Mouse (Mus musculus) frontal cortex, postnatal 36 days (tissue): ENCODE results near the gene AU040320.

Experiments used
- DNase-seq, 2 experiments: peaks; one replicate each; pipeline ENCODE4 v3.0.0; 2022; ENCODE audit warnings: low spot score in 2 of 2

Gene AU040320

DNA sequence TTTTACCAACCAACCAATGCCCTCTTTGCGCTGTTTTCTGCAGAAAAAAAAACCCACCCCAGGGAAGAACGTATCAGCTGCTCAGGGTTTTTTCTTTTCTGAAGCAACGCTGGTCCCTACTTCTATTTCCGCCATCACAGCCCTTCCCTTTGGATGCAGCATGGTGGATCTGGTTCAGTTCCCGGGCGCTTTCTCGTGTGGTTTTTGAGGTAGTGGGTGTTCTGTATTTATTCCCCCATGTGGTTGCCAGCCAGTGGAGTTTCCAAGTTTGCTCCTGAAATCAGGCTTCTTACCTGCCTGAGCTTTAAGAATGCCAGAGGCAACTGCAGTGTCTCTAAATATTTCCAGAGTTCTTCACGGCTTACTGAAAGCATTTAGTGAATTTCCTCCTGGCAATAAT, 29.2 kb downstream of the AU040320 start:
- DNase-seq = no peak

DNA sequence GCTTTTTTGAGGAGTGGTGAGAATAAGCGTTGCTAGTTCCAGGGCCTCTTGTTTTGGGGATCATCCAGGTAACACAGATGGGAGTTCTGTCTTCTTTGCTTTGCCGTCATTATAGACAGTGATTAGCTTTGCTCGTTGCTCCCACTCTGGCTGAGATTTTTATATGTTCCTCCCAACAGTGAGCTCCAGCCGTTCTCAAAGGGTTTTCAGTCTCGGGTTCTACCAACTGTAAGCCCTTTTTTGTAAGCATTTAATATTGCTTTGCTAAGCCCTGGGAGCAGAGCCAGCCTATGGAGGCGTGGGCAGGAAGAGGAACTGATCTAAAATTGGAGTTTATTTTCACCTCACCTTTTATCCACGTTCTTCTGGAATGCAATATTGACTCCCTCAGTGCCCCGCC, 29.7 kb downstream of the AU040320 start:
- DNase-seq = peak; percentile 34 to 58

DNA sequence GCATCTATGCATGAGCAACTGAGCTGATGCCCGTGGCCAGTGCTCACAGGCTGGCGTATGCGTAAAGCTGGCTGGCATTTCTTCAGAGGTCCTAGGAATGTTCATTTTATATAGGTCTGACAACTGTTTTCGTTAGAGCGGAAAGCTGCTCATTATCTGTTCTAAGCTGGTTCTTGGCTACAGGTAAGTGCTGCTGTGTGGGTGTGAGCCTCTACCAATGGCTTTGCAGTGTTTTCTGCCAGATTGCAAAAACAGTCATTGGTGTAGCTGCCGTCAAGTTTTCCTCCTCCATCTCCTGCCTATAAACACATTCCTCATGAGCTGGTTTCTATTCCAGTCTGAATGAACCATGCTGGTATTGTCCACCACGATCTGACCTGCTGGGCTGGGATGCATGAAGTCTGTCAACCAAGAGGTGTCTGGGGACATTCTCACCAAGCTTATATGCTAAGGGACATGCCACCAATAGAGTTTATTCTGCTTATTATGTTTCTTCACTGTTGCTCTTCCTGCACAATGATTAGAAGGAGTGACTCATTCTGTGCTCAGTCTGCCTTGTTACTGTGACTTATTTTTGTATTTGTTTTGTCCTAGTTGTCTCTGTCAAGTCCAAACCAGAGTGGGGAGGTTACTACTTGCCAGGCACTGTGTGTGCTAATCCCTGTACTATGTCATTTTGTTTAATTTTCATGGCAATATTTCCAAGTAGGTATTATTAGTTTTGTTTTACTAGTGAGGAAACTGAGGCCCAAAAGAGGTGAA, 39.2 kb downstream of the AU040320 start:
- peak; percentile 35 to 44 for DNase-seq

DNA sequence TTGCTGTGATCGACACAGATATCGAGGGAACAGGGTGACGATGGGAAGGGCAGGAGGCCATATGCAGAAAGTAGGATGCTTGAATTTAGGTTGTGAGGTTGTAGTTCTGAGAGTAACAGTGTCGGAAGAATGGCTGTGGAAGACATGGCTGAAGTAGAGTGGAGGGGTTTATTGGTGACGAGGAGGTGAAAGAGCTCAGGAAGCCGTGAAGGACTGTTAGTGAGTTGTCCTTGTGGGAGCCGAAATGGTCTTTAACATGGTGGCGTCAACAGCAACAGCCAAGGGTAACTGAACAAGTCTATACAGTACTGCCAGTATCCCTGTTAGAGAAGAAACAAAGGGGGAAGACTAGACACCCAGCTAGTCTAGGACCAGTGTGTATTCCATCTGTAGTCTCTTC, 48.8 kb downstream of the AU040320 start:
- DNase-seq = no peak

GRCm38 (mm10) chr4:126803268-126803873, 50.0 kb downstream of the AU040320 start:
- DNase-seq = no peak

DNA sequence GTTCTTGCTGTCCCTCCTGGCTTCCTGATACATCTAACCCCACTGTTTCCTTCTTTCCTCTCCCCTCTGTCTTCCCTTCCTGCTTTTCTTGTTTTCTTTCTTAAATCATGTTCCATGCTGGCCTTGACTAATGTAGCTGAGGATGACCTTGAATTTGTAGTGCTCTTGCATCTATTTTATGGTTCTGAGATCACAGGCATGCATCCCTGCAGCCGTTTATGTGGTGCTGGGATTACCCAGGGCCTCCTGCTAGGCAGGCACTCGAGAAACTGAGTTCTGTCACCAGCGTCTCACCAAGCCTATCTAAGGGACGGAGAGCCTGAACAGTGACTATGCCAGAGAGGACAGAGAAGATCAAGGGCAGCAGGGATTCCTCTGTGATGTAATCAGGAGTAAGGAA, 52.4 kb downstream of the AU040320 start:
- DNase-seq = no peak

GRCm38 (mm10) chr4:126806692-126807427, 53.5 kb downstream of the AU040320 start:
- DNase-seq = no peak

- DNase-seq = no peak
These were observed 57.2 kb downstream of the AU040320 start for GRCm38 (mm10) chr4:126810566-126810965.

DNA sequence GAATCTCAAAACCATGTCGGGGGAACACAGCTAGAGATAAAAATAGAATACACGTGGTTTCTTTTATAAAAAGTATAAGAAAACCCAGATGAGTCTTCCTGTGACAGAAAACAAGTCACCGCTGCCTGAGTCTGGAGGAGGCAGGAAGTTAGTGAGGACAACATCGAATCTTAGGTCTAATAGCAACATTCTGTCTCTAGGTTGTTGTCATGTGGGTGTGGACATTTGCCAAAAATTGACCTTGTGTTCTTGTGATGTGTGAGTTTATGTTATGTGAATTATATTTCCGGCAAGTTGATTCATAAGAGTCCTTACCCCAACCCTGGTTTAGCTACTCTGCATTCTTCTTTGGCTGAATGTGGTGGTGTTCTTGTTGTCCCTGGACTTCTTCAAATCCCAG, 59.9 kb downstream of the AU040320 start:
- no peak for DNase-seq

GRCm38 (mm10) chr4:126814854-126815253, 61.5 kb downstream of the AU040320 start:
- DNase-seq = no peak

DNA sequence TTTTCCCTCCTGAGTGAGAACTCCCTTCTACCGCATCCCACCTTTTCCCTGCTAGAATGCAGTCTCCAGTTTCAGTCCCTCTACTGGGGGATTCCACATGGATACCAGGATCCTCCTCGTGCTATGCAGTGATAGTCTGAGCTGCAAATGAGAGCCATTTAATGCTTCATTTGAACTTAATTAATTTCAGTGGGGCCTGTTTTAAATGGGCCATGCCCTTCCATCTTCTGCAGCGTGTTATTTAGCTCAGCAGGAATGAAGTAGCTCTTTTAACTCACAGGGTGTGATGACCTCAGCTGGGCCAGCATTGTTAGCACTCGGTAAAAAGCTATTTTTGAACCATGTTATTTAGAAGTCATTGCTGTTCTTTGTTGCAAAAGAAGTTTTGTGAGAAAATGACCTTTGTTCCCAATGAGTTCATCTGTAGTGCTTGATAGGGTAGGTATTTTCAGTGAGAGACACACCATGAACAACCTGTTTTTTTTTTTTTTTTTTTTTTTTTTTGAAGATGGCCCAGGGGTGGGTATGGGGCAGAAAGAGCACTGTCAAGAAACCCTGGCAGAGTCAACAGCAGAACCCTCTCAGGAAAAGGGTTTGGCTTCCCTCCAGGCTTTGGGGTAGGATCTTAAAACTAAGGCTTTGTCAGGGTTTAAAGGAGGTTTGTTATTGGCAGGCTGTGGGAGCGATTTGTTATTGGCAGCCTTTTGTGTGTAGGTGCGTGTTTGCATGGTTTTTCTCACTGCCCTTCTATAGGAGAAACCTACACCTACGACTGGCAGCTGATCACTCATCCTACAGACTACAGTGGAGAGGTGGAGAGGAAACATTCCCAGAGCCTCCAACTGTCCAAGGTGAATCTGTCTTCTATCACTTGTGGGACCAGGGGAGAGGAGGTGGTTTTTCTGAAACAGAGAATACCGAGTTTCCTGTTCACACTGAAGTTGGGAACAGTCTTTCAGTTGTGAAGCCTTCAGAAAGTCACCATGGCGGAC, 69.8 kb downstream of the AU040320 start:
- DNase-seq = peak; percentile 15 to 42

DNA sequence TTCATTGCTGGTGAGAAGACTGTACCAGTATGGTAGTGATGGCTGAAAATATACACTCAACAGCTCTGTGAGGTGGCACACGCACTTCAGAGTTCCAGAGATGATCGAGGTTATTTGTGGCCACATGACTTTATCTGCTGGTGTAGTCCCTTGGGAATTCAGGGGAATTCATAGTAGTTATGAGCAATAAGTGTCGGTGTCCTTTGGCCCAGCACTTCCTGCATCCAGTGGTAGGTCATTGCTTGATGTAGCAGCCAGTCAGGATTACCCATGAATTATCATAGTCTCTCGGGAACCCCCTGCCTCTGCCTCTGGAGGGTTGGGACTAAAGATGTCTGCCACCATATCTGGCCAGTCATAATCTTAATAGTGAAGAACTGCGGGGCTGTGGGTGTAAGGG, 70.6 kb downstream of the AU040320 start:
- DNase-seq = no peak

DNA sequence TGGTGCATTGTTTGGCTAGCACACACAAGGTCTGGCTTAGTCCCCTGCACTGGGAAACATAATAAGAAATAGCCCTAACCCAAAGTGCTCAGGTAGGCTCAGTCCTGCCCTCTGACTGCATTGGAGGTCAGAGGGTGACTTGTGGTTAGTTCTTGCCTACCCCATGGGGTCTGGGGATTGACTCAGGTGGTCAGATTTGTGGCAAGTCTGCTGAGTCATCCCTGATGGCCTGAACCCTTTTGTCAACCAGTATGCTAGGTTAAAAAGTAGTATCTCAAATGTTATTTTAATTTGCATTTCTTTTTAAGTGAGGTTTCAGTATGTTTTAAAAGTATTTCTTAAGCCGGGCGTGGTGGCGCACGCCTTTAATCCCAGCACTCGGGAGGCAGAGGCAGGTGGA, 77.8 kb downstream of the AU040320 start:
- no peak for DNase-seq

DNA sequence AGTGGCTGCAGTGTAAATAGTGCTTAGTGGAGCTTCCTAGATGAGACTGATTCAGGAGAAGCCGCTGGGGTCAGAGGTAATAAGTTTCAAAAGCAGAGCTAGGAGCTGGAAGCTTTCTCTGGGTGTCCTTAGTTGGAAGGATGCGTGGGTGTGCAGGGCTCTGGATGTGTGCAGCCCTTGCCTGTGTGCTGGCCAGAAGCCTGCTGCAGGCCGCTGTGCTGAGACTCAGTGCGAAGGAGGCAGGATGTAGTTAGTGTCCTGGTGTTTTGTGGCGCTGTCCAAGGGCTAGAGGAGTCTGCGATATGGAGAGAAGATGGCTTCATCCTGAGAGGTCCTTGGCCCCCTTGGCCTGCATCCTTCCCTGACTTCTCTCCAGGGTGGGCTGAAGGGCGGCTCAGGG, 85.5 kb downstream of the AU040320 start:
- DNase-seq = no peak

DNA sequence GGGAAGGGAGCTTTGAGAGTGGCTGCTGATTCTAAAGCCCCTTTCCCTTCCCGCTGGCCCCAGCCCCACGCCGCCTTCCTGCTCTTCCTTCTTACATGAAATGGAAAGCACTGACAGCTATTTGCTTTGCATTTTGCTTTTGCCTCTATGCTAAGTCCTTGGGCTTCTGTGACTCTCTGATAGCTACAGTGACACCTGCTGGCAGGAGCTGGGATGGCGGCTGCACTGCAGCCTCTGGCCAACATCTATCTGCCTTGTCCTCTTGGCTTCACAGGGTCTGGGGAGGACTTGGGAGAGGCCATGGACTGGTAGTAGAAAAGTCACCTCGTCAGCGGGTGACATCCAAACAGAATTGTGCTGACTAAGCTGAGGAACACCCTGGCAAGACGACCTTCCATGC, 86.5 kb downstream of the AU040320 start:
- DNase-seq = peak; percentile 88 to 92

DNA sequence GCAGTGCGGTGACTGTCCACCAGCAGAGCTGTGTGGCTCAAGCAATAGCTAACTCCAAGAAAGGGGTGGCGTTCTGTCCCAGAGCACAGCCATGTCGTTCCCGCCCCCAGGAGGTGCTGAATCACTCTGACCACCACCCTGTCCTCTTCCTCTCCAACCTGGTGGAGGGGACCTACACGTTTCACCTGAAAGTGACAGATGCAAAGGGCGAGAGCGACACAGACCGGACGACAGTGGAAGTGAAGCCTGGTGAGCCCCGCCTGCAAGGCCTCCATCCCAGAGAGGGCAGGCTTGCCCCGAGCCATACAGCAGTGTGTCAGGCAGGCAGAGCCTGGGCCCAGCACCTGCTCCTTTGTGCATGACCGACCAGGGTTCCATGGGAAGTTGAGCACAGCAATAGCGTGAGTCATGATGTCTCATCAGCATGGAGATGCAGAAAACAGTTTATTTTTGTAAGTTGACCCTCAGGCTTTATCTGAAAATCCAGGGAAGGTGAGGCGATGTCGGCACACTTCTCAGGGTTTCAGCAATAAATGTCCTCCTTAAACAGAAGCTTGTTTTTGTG, 87.7 kb downstream of the AU040320 start:
- no peak for DNase-seq

DNA sequence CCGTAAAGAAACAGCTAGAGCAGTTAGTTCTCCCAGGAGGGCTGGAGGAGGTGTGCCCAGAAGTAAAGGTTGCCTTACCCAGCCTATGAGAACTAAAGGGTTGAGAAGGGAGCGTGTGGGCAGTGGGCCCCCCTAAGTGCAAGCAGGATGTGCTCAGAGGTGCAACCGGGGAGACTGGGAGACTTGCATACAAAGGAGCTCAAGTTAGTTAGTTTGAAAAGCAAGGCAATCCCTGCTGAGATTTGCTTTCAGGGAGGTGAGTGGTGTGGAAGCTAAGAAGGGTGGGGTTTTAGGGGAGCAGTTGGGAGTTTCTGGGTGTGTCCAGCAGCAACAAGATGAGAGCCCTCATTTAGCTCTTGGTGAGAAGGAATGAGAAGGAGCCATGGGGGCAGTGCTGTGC, 89.6 kb downstream of the AU040320 start:
- DNase-seq = no peak

DNA sequence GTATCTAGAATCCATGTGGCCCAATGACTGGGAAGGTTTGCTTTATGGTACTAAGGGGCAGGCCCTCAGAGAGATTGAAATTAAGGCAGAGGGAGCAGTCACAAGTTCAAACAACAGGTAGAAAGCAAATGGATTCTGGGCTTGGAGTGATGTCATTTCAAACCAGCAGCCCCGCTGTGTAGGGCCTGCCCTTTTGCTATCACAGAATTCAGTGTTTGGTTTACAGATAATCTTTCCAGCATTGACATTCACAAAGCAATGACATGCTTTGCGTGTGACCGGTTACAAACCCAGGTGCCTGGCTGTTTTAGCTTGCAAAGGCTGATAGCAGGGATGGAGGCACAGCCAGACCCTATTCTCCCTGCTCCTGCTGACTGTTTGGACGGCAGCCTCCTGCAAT, 92.3 kb downstream of the AU040320 start:
- no peak for DNase-seq

- DNase-seq = no peak
These were observed 93.6 kb downstream of the AU040320 start for GRCm38 (mm10) chr4:126846971-126847370.

- no peak for DNase-seq
These were observed 96.9 kb downstream of the AU040320 start for GRCm38 (mm10) chr4:126850019-126850777.

DNA sequence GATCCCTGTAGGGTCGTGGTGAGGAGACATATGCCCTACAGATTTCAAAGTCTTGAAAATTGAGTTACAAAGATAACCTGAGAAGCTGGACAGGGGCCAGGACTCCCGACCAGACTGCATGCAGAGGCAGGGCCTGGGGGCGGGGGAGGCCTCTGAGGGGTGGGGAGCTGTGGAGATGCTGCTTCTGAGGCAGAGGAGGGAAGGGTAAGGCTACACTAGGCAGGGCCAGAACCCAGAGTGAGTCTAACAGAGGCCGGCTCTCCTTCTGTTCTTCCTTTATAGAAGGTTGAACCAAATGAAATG, 97.4 kb downstream of the AU040320 start:
- DNase-seq = no peak
